Mouse (Mus musculus) testis, adult 2 months (tissue): ENCODE results near the gene Ehbp1. TPM values are rescaled to one million over a fixed set of nuclear protein-coding genes. Genes with fewer than 3 reads are reported as not detected.

Experiments used
- H3K27ac ChIP-seq: fragments of 200-500 bp; 2 replicates; pipeline ENCODE4 v1.5.1; 2012; ENCODE audit warnings: low read depth, low read length; ENCODE audit not compliant: control insufficient read depth, insufficient read depth
- H3K27me3 ChIP-seq: fragments of 200-500 bp; 2 replicates; pipeline ENCODE4 v1.6.1; 2012; ENCODE audit warnings: mild to moderate bottlenecking, low read length, moderate library complexity; ENCODE audit not compliant: control insufficient read depth, insufficient read depth
- H3K36me3 ChIP-seq: fragments of 200-500 bp; 2 replicates; pipeline ENCODE4 v1.6.1; 2012; ENCODE audit warnings: mild to moderate bottlenecking, low read length; ENCODE audit not compliant: control insufficient read depth, insufficient read depth
- H3K4me1 ChIP-seq: fragments of 200-500 bp; 2 replicates; pipeline ENCODE4 v1.6.1; 2012; ENCODE audit warnings: low read length; ENCODE audit not compliant: control insufficient read depth, insufficient read depth
- H3K4me3 ChIP-seq: fragments of 200-500 bp; 2 replicates; pipeline ENCODE4 v1.5.1; 2012; ENCODE audit warnings: low read depth, mild to moderate bottlenecking, low read length, moderate library complexity, mixed read lengths; ENCODE audit not compliant: control insufficient read depth
- CTCF ChIP-seq: fragments of 200-500 bp; IDR thresholded peaks from 2 replicates; pipeline ENCODE4 v1.5.1; 2012; ENCODE audit warnings: low read depth, mild to moderate bottlenecking, inconsistent platforms, low read length, moderate library complexity; ENCODE audit not compliant: control insufficient read depth, insufficient read depth, insufficient replicate concordance
- POLR2A ChIP-seq: fragments of 200-500 bp; IDR thresholded peaks from 2 replicates; pipeline ENCODE4 v1.6.1; 2012; ENCODE audit warnings: low read depth, mild to moderate bottlenecking, inconsistent platforms, low read length, moderate library complexity; ENCODE audit not compliant: control insufficient read depth
- polyA plus RNA-seq: library from polyadenylated mRNA; depleted of rRNA; stranded (reverse); fragments of >200 nt; gene quantifications from 2 replicates; pipeline ENCODE4 v1.2.3, GENCODE M21; 2012

Ehbp1 gene
- polyA plus RNA-seq, 1 experiment, result 13.1 TPM

GRCm38 (mm10) chr11:22170962-22171638 lies 171.0 kb downstream of the Ehbp1 start:
- Histone ChIP-seq H3K27me3 (no peaks in the 10 kb centered on the region), H3K36me3 (no peaks in the 10 kb centered on the region), H3K4me3 (no peak overlapping the region), H3K27ac (no peak overlapping the region), H3K4me1 (no peaks in the 10 kb centered on the region)
- TF ChIP-seq CTCF (no peak), POLR2A (no peak)

- H3K27me3 ChIP-seq, result no peaks in the 10 kb centered on the region
- H3K4me3 ChIP-seq, result no peak overlapping the region
- H3K4me1 ChIP-seq, result no peaks in the 10 kb centered on the region
- H3K36me3 ChIP-seq, result no peaks in the 10 kb centered on the region
- H3K27ac ChIP-seq, result no peak overlapping the region
- no peak for TF ChIP-seq CTCF
- TF ChIP-seq POLR2A, result no peak
Measured at GRCm38 (mm10) chr11:22157882-22158281, 184.2 kb downstream of the Ehbp1 start.

- TF ChIP-seq CTCF (no peak), POLR2A (no peak)
- H3K27ac ChIP-seq, result no peak overlapping the region
- H3K4me3 ChIP-seq, result no peak overlapping the region
- H3K36me3 ChIP-seq, result no peaks in the 10 kb centered on the region
- no peaks in the 10 kb centered on the region for H3K4me1 ChIP-seq
- no peaks in the 10 kb centered on the region for H3K27me3 ChIP-seq
Measured at GRCm38 (mm10) chr11:22156182-22156581, 185.9 kb downstream of the Ehbp1 start.

GRCm38 (mm10) chr11:22155366-22156095 lies 186.6 kb downstream of the Ehbp1 start:
- TF ChIP-seq CTCF, result no peak
- no peak for TF ChIP-seq POLR2A
- no peaks in the 10 kb centered on the region for H3K36me3 ChIP-seq
- H3K4me3 ChIP-seq, result no peak overlapping the region
- H3K4me1 ChIP-seq, result no peaks in the 10 kb centered on the region
- H3K27ac ChIP-seq, result no peak overlapping the region
- no peaks in the 10 kb centered on the region for H3K27me3 ChIP-seq

GRCm38 (mm10) chr11:22154501-22155294 lies 187.4 kb downstream of the Ehbp1 start:
- H3K4me3 ChIP-seq, result no peak overlapping the region
- no peak overlapping the region for H3K27ac ChIP-seq
- H3K4me1 ChIP-seq, result no peaks in the 10 kb centered on the region
- TF ChIP-seq POLR2A (no peak), CTCF (no peak)
- no peaks in the 10 kb centered on the region for H3K27me3 ChIP-seq
- H3K36me3 ChIP-seq, result no peaks in the 10 kb centered on the region

- no peak overlapping the region for H3K4me3 ChIP-seq
- H3K27ac ChIP-seq, result no peak overlapping the region
- TF ChIP-seq POLR2A, result no peak
- TF ChIP-seq CTCF, result no peak
- no peaks in the 10 kb centered on the region for H3K36me3 ChIP-seq
- H3K27me3 ChIP-seq, result no peaks in the 10 kb centered on the region
- no peaks in the 10 kb centered on the region for H3K4me1 ChIP-seq
Measured at GRCm38 (mm10) chr11:22140737-22141136, 201.4 kb downstream of the Ehbp1 start.

- Histone ChIP-seq H3K4me1 (no peaks in the 10 kb centered on the region), H3K4me3 (no peak overlapping the region), H3K27me3 (no peaks in the 10 kb centered on the region), H3K36me3 (no peaks in the 10 kb centered on the region), H3K27ac (no peak overlapping the region)
- no peak for TF ChIP-seq CTCF
- no peak for TF ChIP-seq POLR2A
Measured at GRCm38 (mm10) chr11:22138466-22138865, 203.6 kb downstream of the Ehbp1 start.
